Mouse (Mus musculus) cerebellum, postnatal 14 days (tissue): ENCODE measurements around the gene Blzf1.

Source experiments
- DNase-seq, 2 experiments: peaks; one replicate each; pipeline ENCODE4 v3.0.0; 2021; ENCODE audit warnings: mixed read lengths in 2 of 2

The Blzf1 gene

DNA sequence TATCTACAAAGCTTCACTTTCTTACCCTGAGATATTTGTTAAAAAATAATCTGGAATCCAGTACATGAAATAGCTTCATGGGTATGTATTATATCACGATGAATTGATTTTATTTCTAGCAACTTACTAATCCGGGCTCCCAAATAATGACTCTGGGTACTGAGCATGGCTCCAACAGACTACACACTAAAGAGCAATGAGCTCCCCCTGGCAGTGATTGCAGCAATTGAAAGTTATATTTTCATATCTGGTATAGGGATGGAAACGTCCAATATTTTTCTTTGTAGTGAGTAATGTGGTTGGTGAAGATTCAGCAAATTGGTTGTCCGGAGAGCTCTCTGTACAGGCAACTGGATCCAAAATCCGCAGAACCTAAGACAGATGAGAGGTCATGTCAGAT, 15.2 kb downstream of the Blzf1 start:
- DNase-seq, result no peak

DNA sequence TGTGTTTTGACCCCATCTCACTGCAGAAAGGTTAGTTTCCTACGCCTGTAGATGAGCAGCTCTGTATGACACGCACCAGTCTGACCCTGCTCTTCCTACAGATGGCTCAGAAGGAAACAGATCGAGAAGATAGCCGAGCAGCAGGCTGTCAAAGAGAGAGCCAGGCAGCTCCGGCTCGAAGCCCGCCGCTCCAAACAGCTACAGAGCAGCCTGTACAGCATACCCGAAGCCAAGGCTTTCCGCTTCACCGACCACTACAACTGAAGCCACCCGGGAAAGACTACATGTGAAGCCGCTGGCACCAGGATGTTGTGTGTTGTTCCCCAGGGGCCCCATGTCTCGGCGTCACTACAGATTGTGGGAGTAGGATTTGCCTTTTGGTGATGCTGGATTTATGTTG, 19.9 kb downstream of the Blzf1 start:
- DNase-seq, result peak; percentile 89 to 90

GRCm38 (mm10) chr1:164284007-164284406, 23.3 kb downstream of the Blzf1 start:
- no peak for DNase-seq

DNA sequence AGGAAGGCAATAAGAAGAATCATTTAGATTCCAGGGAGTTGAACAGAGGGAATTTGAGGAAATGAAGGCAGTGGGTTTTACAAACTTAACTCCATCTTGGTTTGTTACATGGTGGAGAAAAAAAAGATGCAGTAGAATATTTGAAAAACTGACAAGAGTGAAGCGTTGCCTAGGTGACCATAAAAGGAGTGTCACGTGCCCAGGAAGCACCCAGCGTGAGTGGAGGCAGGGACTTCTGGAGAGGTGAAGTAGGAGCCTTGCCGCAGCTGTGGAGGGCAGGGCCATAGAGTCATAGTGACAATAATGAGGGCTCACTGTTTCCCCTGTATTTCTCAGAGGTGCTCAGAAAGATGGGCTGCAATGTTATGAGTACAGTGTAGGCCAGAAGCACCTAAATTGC, 28.0 kb downstream of the Blzf1 start:
- no peak for DNase-seq

GRCm38 (mm10) chr1:164276552-164276951, 30.7 kb downstream of the Blzf1 start:
- no peak for DNase-seq

DNA sequence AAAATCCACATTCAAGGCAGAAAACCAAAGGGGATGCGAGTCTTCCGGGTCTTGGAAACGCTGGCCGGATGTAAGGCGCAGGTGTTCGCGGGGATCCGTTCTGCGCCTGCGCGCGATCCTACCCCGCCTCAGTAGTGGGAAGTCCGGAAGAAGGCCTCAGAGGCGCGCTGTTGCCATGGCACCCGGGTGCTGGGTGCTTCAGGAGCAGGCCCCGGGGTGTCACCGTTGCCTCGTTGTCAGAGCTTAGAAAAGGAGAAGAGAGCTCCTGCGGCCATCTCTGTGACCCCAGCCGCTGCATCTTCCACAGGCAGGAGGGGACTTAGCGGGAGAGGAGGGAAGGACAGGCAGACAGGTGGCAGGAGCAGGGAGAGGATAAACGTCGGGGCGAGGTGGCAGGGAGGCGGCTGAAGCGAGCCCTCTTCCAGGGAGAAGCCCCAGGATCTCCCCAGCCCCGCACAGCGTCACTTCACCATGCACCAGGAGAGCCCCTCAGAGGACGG, 31.8 kb downstream of the Blzf1 start, which contains the start of gene Ccdc181:
Gene Ccdc181, plus strand, starts transcription at position 131 of the 500 bp plus-strand sequence.
- DNase-seq, result peak; percentile 95 to 96

GRCm38 (mm10) chr1:164273659-164274058, 33.6 kb downstream of the Blzf1 start:
- DNase-seq, result no peak

GRCm38 (mm10) chr1:164270941-164271340, 36.3 kb downstream of the Blzf1 start:
- DNase-seq, result no peak

- no peak for DNase-seq
These were observed 45.7 kb downstream of the Blzf1 start for GRCm38 (mm10) chr1:164261553-164261952.

- DNase-seq, result no peak
These were observed 46.9 kb downstream of the Blzf1 start for GRCm38 (mm10) chr1:164260171-164261028.

GRCm38 (mm10) chr1:164254836-164255235, 52.5 kb downstream of the Blzf1 start:
- DNase-seq, result no peak

DNA sequence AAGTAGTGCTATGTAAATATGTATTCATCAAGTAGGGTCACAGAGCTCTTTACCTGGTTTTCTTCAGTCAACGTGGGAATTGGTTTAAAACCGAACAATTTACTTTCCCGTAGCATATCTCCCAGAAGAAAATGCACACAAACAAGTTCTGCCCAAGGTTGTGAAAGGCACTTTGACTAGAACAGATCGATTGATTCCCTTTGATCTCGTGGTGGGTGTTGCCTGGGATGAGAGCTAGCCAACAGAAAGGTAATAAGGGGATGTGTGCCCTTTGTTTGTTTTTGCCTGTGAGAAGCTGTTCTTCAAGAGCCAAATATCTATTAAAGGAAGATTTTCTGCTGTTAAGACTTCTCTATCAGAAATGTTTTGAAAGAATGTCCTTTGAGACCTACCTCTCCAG, 54.7 kb downstream of the Blzf1 start:
- DNase-seq, result no peak

DNA sequence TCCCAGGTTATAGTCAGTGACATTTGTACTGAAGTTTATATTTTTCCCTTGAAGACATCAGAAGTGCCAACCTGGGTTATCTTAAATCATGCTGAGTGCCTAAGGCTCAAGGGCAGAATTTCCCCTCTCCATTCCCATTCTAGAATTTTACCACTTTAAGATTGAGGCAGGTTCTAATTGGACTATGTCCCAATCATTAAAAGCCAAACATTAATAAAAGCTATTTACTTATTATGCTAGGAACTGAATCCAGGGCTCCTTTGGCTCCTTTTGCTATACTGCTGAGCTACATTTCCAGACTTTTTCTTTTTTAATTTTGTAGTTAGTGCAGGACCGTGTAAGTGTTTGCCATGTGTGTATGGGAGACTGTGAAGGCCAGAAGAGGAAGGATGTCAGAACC, 55.9 kb downstream of the Blzf1 start:
- DNase-seq, result no peak

GRCm38 (mm10) chr1:164250391-164251150, 56.7 kb downstream of the Blzf1 start:
- DNase-seq, result no peak

DNA sequence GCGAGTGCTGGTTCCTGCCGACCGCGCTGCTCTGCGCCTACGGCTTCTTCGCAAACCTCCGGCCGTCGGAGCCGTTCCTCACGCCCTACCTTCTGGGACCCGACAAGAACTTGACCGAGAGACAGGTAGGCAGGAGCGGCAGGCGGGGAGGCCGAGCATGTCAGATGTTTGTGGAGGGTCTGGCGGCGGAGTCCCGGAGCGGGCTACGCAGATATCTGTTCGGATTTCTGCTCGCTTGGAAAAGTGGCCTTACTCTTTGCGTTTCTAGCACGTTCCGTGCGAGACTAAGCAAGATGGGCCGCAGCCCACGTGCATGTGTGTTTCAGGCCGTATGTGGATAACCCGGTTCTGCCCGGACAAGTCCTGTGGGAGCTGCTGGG, 58.0 kb downstream of the Blzf1 start:
- no peak for DNase-seq

DNA sequence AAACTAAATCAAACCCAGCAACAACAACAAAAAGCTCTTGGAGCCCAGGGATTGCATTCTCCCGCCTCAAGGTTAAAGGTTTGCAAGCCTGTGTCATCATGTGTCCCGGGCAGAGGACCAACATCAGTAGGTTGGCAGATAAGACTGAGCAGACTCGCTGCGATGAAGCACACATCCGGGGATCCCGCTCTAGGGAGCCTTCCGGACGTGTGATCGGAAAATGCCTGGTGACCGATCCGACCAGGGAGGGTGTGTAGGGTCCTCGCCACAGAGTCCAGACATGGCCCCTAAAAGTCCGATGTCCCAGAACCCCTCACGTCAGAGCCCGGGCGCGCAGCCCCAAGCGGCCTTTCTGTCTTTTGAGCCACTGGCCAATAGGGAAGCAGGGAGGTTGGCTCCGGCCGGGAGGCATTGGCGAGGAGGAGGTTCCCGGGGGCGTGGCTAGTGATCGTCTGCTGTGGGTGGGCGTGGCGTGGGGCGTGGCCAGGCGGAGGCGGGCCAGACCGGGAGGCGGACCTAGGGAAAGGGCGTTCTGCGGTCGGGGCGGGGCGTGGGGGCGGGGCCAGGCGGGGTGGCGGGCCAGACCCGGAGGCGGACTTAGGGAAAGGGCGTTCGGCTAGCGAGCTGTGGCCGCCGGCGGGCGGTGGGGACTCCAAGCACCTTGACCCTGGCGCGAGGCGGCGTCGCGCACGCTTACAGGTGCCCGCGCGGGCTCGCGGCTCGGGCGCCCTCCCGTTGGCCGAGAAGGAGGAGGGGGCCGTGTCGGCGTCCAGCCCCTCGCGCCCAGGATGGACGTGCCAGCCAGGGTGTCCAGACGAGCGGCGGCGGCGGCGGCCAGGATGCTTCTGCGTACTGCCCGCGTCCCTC, 58.6 kb downstream of the Blzf1 start, which contains the start of gene Slc19a2:
Gene Slc19a2, plus strand, starts transcription at position 582 of the 867 bp plus-strand sequence.
- DNase-seq, result peak; percentile 99 to 100

GRCm38 (mm10) chr1:164247971-164248370, 59.3 kb downstream of the Blzf1 start:
- DNase-seq, result peak; percentile 12 to 19

GRCm38 (mm10) chr1:164247442-164247841, 59.8 kb downstream of the Blzf1 start:
- no peak for DNase-seq

GRCm38 (mm10) chr1:164242809-164243208, 64.5 kb downstream of the Blzf1 start:
- DNase-seq, result no peak

GRCm38 (mm10) chr1:164241494-164241893, 65.8 kb downstream of the Blzf1 start:
- no peak for DNase-seq
